Mouse (Mus musculus): ENCODE data around the gene Wscd2.

Gene Wscd2

GRCm38 (mm10) chr5:113539438-113539837 is 49.3 kb downstream of the Wscd2 start:
- DNase-seq (ENCODE audit: low spot score in 2 of 2): no peak

DNA sequence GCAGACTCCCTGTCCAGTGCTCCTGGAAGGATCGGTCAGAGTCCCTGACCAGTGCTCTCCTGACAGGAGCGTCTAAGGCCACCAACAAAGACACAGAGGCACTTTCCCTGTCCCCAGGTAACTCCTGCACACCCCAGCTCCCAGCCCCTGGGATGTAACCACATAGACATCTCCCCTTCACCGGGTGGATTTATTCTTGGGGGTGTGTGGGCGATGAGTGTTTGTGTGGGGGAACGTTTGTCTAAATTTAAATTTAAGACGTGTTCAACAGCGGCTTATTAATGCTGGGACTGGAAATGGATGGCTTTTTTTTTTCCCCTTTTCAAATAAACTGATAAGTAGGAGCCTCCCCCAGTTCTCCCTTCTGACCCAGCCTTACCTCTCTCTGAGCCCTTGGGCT is 49.7 kb downstream of the Wscd2 start:
- no peak for DNase-seq (ENCODE audit: low spot score in 2 of 2)

GRCm38 (mm10) chr5:113541196-113541595 is 51.1 kb downstream of the Wscd2 start:
- no peak for DNase-seq (ENCODE audit: low spot score in 2 of 2)

DNA sequence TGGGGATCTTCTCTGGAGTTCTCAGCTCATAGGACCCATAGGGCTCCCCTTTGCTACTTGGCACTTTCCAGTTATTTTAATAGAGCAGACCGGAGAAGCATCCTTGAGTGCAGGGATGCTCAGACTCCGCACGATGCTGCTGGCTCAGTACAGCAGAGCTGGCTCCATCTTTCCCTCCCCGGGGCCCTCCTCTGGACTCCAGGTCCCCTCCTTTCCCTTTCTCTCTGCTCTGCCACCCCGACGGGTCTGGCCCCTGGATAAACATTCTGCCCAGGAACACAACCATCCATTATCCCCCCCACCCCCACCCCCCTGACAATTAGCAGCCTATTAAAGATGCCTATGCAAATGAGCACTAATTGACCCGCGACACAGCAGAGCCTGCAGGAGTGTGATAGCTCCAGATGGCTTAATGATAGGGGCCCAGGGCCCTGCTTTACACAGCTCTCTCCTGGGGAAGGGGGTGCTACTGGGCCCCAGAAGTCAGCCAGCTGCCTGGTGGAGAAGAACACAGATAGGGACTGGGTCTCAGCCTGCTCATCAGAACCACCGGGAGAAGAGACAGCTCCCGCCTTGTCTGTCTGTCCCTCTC is 52.8 kb downstream of the Wscd2 start:
- no peak for DNase-seq (ENCODE audit: low spot score in 2 of 2)

GRCm38 (mm10) chr5:113547949-113548700 is 58.0 kb downstream of the Wscd2 start:
- peak in 1 of 2 experiments; percentile 41 for DNase-seq (ENCODE audit: low spot score in 2 of 2)

DNA sequence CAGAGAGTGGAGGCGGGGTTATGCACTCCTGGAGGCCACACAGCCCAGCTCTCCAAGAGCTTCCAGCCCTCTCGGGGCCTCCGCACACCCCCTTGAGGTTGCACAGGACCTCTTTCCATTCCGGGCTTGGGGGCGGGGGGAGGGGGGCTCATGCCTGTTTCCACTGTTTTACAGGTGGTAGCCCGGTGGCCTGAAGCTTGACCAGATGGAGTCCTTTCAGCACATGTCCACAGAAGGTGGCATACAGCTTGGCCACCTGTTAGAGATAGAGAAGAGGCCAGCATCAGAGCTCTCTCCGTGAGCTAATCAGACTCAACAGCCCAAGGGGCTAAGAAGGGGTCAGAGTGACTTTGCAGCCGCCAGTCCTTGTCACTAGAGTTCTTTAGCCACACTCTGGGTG is 60.1 kb downstream of the Wscd2 start:
- DNase-seq (ENCODE audit: low spot score in 2 of 2): no peak

DNA sequence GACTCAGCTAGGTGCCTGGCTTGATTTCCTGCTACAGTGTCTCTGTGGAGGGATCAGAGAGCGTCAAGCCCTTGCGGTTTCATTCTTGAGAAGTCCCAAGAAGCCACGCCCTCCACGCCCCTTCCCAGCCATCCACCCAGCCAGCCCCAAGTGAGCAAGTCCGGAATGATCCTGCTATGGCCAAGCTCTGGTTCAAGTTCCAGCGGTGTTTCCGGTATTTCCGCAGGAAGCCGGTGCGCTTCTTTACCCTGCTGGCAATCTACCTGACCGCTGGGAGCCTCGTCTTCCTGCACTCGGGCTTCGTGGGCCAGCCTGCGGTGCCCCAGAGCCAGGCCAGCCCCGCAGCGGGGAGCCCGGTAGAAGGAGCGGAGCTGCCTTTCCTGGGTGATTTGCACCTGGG is 60.6 kb downstream of the Wscd2 start:
- DNase-seq (ENCODE audit: low spot score in 2 of 2): no peak

DNA sequence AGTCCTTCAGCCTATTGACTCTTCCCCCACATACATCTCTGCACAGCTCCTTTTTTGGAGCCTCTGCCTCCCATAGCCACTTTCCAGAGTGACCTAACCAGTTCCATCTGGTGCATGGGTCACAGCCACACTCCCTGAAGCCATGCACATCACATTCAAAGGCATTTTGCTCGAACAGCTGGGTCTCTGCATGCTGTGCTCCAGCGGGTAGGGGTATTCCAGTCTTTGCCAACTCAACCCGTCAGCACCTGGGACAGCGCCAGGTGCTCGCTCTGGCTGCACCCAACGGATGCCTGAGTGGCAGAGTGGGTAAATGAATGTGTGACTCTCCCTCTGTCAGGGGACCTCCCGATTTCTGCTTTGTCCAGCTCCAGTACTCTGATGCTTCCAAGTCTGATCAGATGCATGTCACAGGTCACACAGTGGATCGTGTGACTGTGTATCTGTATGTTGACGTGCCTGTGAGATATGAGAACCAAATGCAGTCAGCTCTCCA is 63.3 kb downstream of the Wscd2 start:
- no peak for DNase-seq (ENCODE audit: low spot score in 2 of 2)

- DNase-seq (ENCODE audit: low spot score in 2 of 2): no peak
Measured at GRCm38 (mm10) chr5:113554095-113554494, 64.0 kb downstream of the Wscd2 start.

DNA sequence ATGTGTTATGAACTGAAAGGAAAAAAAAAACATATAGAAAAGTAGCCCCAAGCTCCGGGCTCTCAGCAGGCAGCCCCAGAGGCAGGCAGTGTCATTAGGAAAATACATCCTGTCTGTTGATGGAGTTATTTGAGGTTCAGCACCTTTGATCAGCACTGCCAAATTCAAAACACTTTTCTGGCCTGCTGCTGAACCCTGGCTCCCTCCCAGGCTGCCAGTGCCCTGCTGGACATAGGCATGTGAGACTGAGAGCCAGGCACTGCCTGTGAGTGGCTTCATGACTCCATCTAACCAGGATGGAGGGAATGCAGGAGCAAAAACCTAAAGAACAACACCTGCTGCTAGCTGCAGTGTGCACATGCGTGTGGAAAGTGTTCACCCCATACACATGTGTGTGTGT is 64.4 kb downstream of the Wscd2 start:
- no peak for DNase-seq (ENCODE audit: low spot score in 2 of 2)

DNA sequence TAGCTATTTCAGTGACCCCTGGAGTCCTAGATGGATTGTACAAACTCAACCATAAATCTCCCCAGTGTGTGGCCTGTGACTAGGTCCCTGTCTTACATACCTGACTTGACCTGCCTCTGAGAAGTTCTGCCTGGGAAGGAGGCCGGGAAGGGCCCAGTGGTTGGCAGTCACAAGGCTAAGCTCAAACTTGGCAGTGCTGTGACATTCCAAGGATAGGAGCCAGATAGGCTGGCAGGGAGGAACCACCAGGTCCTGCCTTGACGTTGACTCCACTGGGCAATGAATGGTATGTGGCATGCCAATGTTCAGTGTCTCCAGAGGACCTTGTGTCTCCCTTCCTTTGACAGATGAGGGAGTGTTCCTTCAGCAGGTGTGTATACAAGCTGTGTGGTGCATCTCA is 65.6 kb downstream of the Wscd2 start:
- DNase-seq (ENCODE audit: low spot score in 2 of 2): no peak

GRCm38 (mm10) chr5:113558065-113558464 is 67.9 kb downstream of the Wscd2 start:
- DNase-seq (ENCODE audit: low spot score in 2 of 2): no peak

DNA sequence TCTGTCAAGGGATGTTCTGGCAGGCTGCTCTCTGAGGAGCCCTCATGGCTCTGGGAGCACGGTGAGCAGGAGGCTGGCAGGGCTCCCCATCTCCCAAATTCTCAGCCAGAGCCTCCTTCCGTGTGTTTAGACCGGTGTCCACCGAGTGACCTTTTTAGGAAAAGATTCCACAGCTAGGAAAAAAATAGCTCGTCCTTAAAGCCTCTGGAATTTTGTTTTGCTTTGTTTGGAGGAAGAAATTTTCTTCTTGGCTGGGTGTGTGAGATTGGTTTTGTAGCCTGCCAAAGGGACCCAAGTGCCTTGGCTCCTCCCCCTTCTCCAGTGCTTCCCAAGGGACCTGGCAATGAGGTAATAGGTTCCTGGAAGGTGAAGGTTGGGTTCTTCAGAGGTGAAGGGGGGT is 69.5 kb downstream of the Wscd2 start:
- DNase-seq (ENCODE audit: low spot score in 2 of 2): peak in 1 of 2 experiments; percentile 34

GRCm38 (mm10) chr5:113564463-113564862 is 74.3 kb downstream of the Wscd2 start:
- DNase-seq (ENCODE audit: low spot score in 2 of 2): no peak

DNA sequence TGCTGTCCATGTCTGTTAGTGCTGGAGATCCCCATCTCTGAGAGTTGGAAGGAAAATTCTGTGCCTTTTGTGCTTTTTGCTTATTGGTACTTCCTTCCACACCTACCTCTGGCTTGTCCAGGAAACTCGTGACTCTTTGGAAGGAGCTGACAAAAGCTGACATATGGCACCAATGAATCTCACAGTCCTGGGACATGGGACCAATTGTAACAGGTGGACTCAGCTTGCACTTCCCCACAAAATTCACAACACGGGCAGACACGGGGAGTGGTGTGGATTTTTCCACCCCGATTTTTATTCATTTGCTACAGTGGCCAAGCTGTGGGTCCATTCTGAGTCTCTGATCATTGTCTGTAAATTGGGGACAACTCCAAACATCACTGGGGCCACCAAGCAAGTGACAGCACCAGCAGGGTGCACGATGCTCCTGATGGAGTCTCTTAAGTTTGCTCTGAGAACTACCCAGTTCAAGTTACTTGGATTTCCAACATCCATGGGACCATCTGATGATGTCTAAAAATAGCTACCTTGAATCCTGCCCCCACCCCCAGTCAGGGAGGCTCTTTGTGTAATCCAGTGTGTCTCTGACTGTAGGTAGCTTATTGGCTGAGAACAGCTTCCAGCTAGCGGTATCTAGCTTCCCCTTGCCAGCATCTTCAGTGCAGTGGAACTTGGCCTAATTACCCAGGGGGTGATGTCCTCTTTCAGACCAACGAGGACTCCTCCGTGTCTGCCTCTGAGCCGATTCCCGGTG is 75.1 kb downstream of the Wscd2 start:
- DNase-seq (ENCODE audit: low spot score in 2 of 2): no peak

GRCm38 (mm10) chr5:113565858-113566257 is 75.7 kb downstream of the Wscd2 start:
- no peak for DNase-seq (ENCODE audit: low spot score in 2 of 2)

DNA sequence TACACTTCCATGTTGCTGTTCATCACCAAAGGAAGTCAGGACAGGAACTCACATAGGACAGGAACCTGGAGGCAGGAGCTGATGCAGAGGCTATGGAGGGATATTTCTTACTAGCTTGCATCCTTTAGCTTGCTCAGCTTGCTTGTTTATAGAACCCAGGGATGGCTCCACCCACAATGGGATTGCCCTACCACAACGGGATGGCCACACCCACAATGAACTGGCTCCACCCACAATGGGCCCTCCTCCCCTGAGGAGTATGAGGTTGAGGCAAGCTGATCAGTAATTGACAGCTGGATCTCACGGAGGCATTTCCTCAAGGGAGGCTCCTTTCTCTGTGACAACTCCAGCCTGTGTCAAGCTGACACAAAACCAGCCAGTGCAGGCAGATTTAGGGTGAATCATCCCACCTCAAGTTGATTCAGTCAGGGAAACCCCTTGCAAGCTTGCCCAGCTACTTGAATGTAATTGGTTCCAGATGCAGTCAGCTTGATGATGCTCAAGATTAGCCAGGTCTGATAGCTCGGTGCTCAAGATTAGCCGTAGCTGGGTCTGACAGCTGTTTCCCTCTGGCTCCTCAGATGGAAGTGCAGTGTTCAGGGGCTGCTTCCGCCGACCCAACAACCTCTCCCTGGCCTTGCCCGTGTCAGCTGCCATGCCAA is 80.1 kb downstream of the Wscd2 start:
- DNase-seq (ENCODE audit: low spot score in 2 of 2): no peak

DNA sequence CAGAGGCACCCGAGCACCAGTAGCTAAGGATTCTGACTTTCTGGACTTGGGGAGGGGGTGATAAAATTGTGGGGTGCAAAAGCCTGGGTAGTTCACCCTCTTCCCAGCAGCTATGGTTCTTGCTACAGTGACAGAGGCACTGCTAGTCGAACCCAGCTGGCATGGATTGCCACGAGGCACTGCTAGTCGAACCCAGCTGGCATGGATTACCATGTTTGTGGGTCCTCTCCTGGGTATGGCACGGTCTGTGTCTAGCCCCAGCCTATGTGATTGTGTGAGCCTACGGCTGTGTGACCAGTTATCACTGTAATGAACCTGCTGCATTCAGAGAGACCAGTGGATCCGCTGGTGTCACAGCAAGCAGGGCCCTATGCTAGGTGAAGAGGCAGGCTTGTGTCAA is 87.4 kb downstream of the Wscd2 start:
- DNase-seq (ENCODE audit: low spot score in 2 of 2): no peak

- DNase-seq (ENCODE audit: low spot score in 2 of 2): no peak
Measured at GRCm38 (mm10) chr5:113578428-113578827, 88.3 kb downstream of the Wscd2 start.

DNA sequence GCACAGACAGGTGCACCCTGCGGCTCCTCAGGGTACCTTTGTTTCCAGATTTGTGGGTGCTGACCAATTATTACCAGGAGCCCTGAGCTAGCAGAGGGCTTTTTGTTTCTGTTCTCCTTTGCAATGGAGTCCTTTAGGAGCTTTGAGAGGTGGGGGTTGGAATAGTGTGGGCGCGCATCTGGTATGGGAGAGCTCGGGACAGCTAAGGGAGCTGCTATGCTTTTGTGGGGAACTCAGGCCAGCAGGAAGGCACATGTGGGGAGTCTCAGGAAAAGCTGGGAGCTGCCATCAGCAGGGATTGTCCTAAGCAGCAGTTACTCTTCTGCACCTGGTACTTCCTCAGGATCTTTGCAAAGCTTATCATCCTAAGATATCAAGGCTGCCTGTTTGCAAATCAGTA is 89.0 kb downstream of the Wscd2 start:
- DNase-seq (ENCODE audit: low spot score in 2 of 2): no peak

DNA sequence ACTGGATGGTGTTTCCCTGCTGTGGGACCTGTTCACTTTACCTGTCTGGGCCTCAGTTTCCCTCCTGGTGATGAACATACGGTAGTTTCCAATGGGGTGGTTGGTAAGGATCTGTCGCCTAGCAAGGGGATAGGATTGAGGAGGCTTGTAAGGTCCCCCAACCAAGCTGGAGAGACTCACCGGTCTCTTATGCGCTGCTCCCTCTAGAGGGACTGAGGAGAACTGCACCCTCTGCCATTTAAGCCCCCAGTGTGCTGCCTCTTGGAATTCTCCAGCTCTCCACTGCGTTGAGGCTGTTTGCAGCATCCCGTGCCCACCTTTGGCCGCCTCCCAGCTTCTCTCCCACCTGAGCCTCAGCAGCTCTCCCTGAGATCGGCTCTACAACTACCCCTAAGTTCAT is 90.1 kb downstream of the Wscd2 start:
- no peak for DNase-seq (ENCODE audit: low spot score in 2 of 2)

- DNase-seq (ENCODE audit: low spot score in 2 of 2): no peak
Measured at GRCm38 (mm10) chr5:113580801-113581200, 90.7 kb downstream of the Wscd2 start.
